Mouse (Mus musculus) forebrain, embryonic 11.5 days (tissue): Measurements from ENCODE around the gene Txnip. TPM values are rescaled to one million over a fixed set of nuclear protein-coding genes. Genes with fewer than 3 reads are reported as not detected.

Experiments
- ATAC-seq: fragments of 200-750 bp; cut with Nextera tagmentation; replicated peaks from 2 replicates; pipeline ENCODE4 v1.8.0; 2017; ENCODE audit warnings: moderate TSS enrichment; ENCODE audit not compliant: low FRiP score
- DNase-seq: peaks from one replicate; pipeline ENCODE4 v3.0.0-alpha.2; 2017; ENCODE audit warnings: low spot score
- H3K27ac ChIP-seq: fragments of 300-500 bp; sonication (generic); 2 replicates; pipeline ENCODE4 v1.5.1; 2014; ENCODE audit warnings: low read depth, low read length
- H3K27me3 ChIP-seq: fragments of 300-500 bp; sonication (generic); 2 replicates; pipeline ENCODE4 v1.6.1; 2014; ENCODE audit warnings: mild to moderate bottlenecking, low read length, mixed read lengths; ENCODE audit not compliant: control insufficient read depth, insufficient read depth
- H3K36me3 ChIP-seq: fragments of 300-500 bp; sonication (generic); 2 replicates; pipeline ENCODE4 v1.6.1; 2014; ENCODE audit warnings: mild to moderate bottlenecking, low read length, moderate library complexity, mixed read lengths; ENCODE audit not compliant: control insufficient read depth, insufficient read depth
- H3K4me1 ChIP-seq: fragments of 300-500 bp; sonication (generic); replicated peaks from 2 replicates; pipeline ENCODE4 v1.6.1; 2014; ENCODE audit warnings: low read length, mixed read lengths; ENCODE audit not compliant: control insufficient read depth, insufficient read depth
- H3K4me2 ChIP-seq: fragments of 300-500 bp; sonication (generic); 2 replicates; pipeline ENCODE4 v1.6.1; 2014; ENCODE audit warnings: low read depth, mild to moderate bottlenecking, low read length, moderate library complexity, mixed read lengths; ENCODE audit not compliant: severe bottlenecking
- H3K4me3 ChIP-seq: fragments of 300-500 bp; sonication (generic); 2 replicates; pipeline ENCODE4 v1.5.1; 2014; ENCODE audit warnings: low read depth, low read length
- H3K9ac ChIP-seq: fragments of 300-500 bp; sonication (generic); 2 replicates; pipeline ENCODE4 v1.6.1; 2014; ENCODE audit warnings: low read length
- H3K9me3 ChIP-seq: fragments of 300-500 bp; sonication (generic); 2 replicates; pipeline ENCODE4 v1.6.1; 2016; ENCODE audit warnings: low read length, mixed read lengths; ENCODE audit not compliant: control insufficient read depth
- WGBS: fragments of 180-500 bp; shearing (Covaris S2); extraction: QIAGEN DNeasy Blood & Tissue Kit; methylation state at CpG from one replicate; pipeline ENCODE4 v1.1.7; 2014; 5-methylcytosine and 5-hydroxymethylcytosine counted together
- polyA plus RNA-seq: library from polyadenylated mRNA; unstranded; fragments of >200 nt; fragmentation: Nextera tagmentation; extraction: Ambion mirVana; gene quantifications from 2 replicates; pipeline ENCODE4 v1.2.1, GENCODE M21; 2014

The Txnip gene
- polyA plus RNA-seq, 1 experiment from 2014 or later = 45.5 TPM

GRCm38 (mm10) chr3:96555999-96556614 is 1.6 kb upstream of the Txnip start:
- H3K4me1 ChIP-seq = peaks cover 10% of the 10 kb centered on the region
- H3K9me3 ChIP-seq = no peaks in the 10 kb centered on the region
- H3K27me3 ChIP-seq = no peaks in the 10 kb centered on the region
- no peak overlapping the region for H3K27ac ChIP-seq
- H3K9ac ChIP-seq = no peak overlapping the region
- DNase-seq (no peak), ATAC-seq (no peak)
- WGBS = 79% methylated on average over 15 of the region's 15 CpGs
- peaks cover 6% of the 10 kb centered on the region; the same call in 1 of the 2 replicates for H3K36me3 ChIP-seq
- no peak overlapping the region; the same call in 1 of the 2 replicates for H3K4me2 ChIP-seq
- no peak overlapping the region; the same call in 1 of the 2 replicates for H3K4me3 ChIP-seq

GRCm38 (mm10) chr3:96556651-96557635 is 814 bp upstream of the Txnip start:
- Histone ChIP-seq H3K36me3 (peaks cover 6% of the 10 kb centered on the region; the same call in 1 of the 2 replicates), H3K27me3 (no peaks in the 10 kb centered on the region), H3K4me3 (peak overlapping the region; percentile 65), H3K27ac (peak overlapping the region; percentile 60; the same call in 1 of the 2 replicates), H3K4me1 (peaks cover 10% of the 10 kb centered on the region), H3K4me2 (peak overlapping the region; percentile 86), H3K9me3 (no peaks in the 10 kb centered on the region), H3K9ac (peak overlapping the region; percentile 57)
- WGBS = 11% methylated on average over 22 of the region's 22 CpGs
- DNase-seq (no peak), ATAC-seq (no peak)

GRCm38 (mm10) chr3:96558159-96558558 is 402 bp downstream of the Txnip start:
- Histone ChIP-seq H3K9ac (peak overlapping the region; percentile 73), H3K9me3 (no peaks in the 10 kb centered on the region), H3K4me2 (peak overlapping the region; percentile 86), H3K36me3 (peaks cover 6% of the 10 kb centered on the region; the same call in 1 of the 2 replicates), H3K4me3 (peak overlapping the region; percentile 65), H3K4me1 (peaks cover 10% of the 10 kb centered on the region), H3K27ac (no peak overlapping the region; the same call in 1 of the 2 replicates), H3K27me3 (no peaks in the 10 kb centered on the region)
- DNase-seq = no peak
- 1% methylated on average over 17 of the region's 17 CpGs for WGBS
- ATAC-seq = 0 out of 2 replicates have a peak, but pooled peaks have one; percentile 29

GRCm38 (mm10) chr3:96558668-96559196 is 975 bp downstream of the Txnip start:
- H3K9ac ChIP-seq = peak overlapping the region; percentile 73
- DNase-seq (no peak), ATAC-seq (no peak)
- no peaks in the 10 kb centered on the region for H3K27me3 ChIP-seq
- H3K27ac ChIP-seq = no peak overlapping the region
- H3K4me2 ChIP-seq = peak overlapping the region; percentile 86
- 56% methylated on average over 10 of the region's 10 CpGs for WGBS
- peaks cover 10% of the 10 kb centered on the region for H3K4me1 ChIP-seq
- H3K9me3 ChIP-seq = no peaks in the 10 kb centered on the region
- peak overlapping the region; percentile 65 for H3K4me3 ChIP-seq
- peaks cover 6% of the 10 kb centered on the region; the same call in 1 of the 2 replicates for H3K36me3 ChIP-seq

GRCm38 (mm10) chr3:96559398-96559910 is 1.7 kb downstream of the Txnip start:
- Histone ChIP-seq H3K36me3 (peaks cover 6% of the 10 kb centered on the region; the same call in 1 of the 2 replicates), H3K27ac (no peak overlapping the region), H3K27me3 (no peaks in the 10 kb centered on the region), H3K4me1 (peaks cover 10% of the 10 kb centered on the region), H3K9me3 (no peaks in the 10 kb centered on the region), H3K9ac (no peak overlapping the region), H3K4me2 (peak overlapping the region; percentile 86), H3K4me3 (peak overlapping the region; percentile 65; the same call in 1 of the 2 replicates)
- ATAC-seq (no peak), DNase-seq (no peak)
- WGBS = 89% methylated on average over 12 of the region's 12 CpGs

- 93% methylated on average over 23 of the region's 23 CpGs for WGBS
- ATAC-seq = no peak
- no peak overlapping the region for H3K9ac ChIP-seq
- H3K4me1 ChIP-seq = peaks cover 7% of the 10 kb centered on the region; the same call in 1 of the 2 replicates
- no peak overlapping the region for H3K27ac ChIP-seq
- peaks cover 6% of the 10 kb centered on the region; the same call in 1 of the 2 replicates for H3K36me3 ChIP-seq
- 0 out of 2 replicates have a peak overlapping the region, but pooled peaks have one; percentile 65 for H3K4me3 ChIP-seq
- no peaks in the 10 kb centered on the region for H3K9me3 ChIP-seq
- no peak for DNase-seq
- peak overlapping the region; percentile 86; the same call in 1 of the 2 replicates for H3K4me2 ChIP-seq
- no peaks in the 10 kb centered on the region for H3K27me3 ChIP-seq
Measured at GRCm38 (mm10) chr3:96559911-96560850, 2.4 kb downstream of the Txnip start.

GRCm38 (mm10) chr3:96560881-96561668 is 3.3 kb downstream of the Txnip start:
- Histone ChIP-seq H3K9ac (no peak overlapping the region), H3K4me1 (peaks cover 7% of the 10 kb centered on the region; the same call in 1 of the 2 replicates), H3K4me2 (no peak overlapping the region), H3K36me3 (peaks cover 6% of the 10 kb centered on the region; the same call in 1 of the 2 replicates), H3K9me3 (no peaks in the 10 kb centered on the region), H3K27ac (no peak overlapping the region), H3K4me3 (no peak overlapping the region), H3K27me3 (no peaks in the 10 kb centered on the region)
- WGBS = 92% methylated on average over 9 of the region's 9 CpGs
- DNase-seq (no peak), ATAC-seq (no peak)
